Mouse (Mus musculus): ENCODE measurements around the gene Senp3.
"Not testable (repeated sequence)": the region's sequence is repeated elsewhere in the genome, so short reads cannot be mapped to it uniquely, and the experiment has no call there.

Gene Senp3

GRCm38 (mm10) chr11:69703814-69704612 lies 22.1 kb upstream of the Senp3 start:
- DNase-seq (ENCODE audit: low spot score), result no peak

- DNase-seq (ENCODE audit: low spot score), result not testable (repeated sequence)
Observed at GRCm38 (mm10) chr11:69703381-69703780, 21.5 kb upstream of the Senp3 start.

GRCm38 (mm10) chr11:69702886-69703285 lies 21.0 kb upstream of the Senp3 start:
- DNase-seq (ENCODE audit: low spot score), result not testable (repeated sequence)

- no peak for DNase-seq (ENCODE audit: low spot score)
Observed at GRCm38 (mm10) chr11:69699595-69699994, 17.7 kb upstream of the Senp3 start.

GRCm38 (mm10) chr11:69698574-69698973 lies 16.7 kb upstream of the Senp3 start:
- DNase-seq (ENCODE audit: low spot score), result no peak

GRCm38 (mm10) chr11:69697396-69697795 lies 15.5 kb upstream of the Senp3 start:
- DNase-seq (ENCODE audit: low spot score), result no peak

GRCm38 (mm10) chr11:69695361-69696181 lies 13.7 kb upstream of the Senp3 start, which contains the start of the genes Tnfsf12 and Tnfsfm13:
Gene Tnfsf12 (minus strand): TSS chr11:69695849.
Gene Tnfsfm13 (minus strand): TSS chr11:69696098.
- DNase-seq (ENCODE audit: low spot score), result peak; percentile 85

GRCm38 (mm10) chr11:69695046-69695360 lies 13.1 kb upstream of the Senp3 start:
- DNase-seq (ENCODE audit: low spot score), result no peak

- no peak for DNase-seq (ENCODE audit: low spot score)
Observed at GRCm38 (mm10) chr11:69693421-69693965, 11.6 kb upstream of the Senp3 start.

- DNase-seq (ENCODE audit: low spot score), result no peak
Observed at GRCm38 (mm10) chr11:69692863-69693262, 11.0 kb upstream of the Senp3 start.

GRCm38 (mm10) chr11:69692196-69692811 lies 10.4 kb upstream of the Senp3 start:
- no peak for DNase-seq (ENCODE audit: low spot score)

GRCm38 (mm10) chr11:69689891-69690290 lies 8.0 kb upstream of the Senp3 start:
- DNase-seq (ENCODE audit: low spot score), result no peak

- no peak for DNase-seq (ENCODE audit: low spot score)
Observed at GRCm38 (mm10) chr11:69687061-69687460, 5.2 kb upstream of the Senp3 start.

- DNase-seq (ENCODE audit: low spot score), result peak; percentile 95
Observed at GRCm38 (mm10) chr11:69686377-69686776, 4.5 kb upstream of the Senp3 start.

GRCm38 (mm10) chr11:69685526-69686148 lies 3.8 kb upstream of the Senp3 start, which contains the start of gene Tnfsf13:
Gene Tnfsf13 (minus strand): TSS chr11:69685784.
- DNase-seq (ENCODE audit: low spot score), result peak; percentile 81

- DNase-seq (ENCODE audit: low spot score), result peak; percentile 52
Observed at GRCm38 (mm10) chr11:69684936-69685335, 3.1 kb upstream of the Senp3 start.

GRCm38 (mm10) chr11:69684128-69684745 lies 2.4 kb upstream of the Senp3 start:
- DNase-seq (ENCODE audit: low spot score), result peak; percentile 65

GRCm38 (mm10) chr11:69683576-69683975 lies 1.7 kb upstream of the Senp3 start:
- no peak for DNase-seq (ENCODE audit: low spot score)

GRCm38 (mm10) chr11:69682840-69683533 lies 1.1 kb upstream of the Senp3 start:
- peak; percentile 95 for DNase-seq (ENCODE audit: low spot score)

GRCm38 (mm10) chr11:69682209-69682839 lies 440 bp upstream of the Senp3 start:
- peak; percentile 61 for DNase-seq (ENCODE audit: low spot score)
